Comparison of ENCODE assay signal across 7 mouse cellular contexts in genomic region chr7:130519096-130520048, GRCm38 (mm10). TPM values are rescaled to one million over a fixed set of nuclear protein-coding genes. Genes with fewer than 3 reads are reported as not detected.
DNase-seq lines count a peak whose midpoint lies in the region; ATAC-seq lines count a peak whose summit lies in the region.

No protein-coding gene starts in this region.

- peak overlapping the region; percentile 78 for H3K4me2 ChIP-seq in embryonic facial prominence, embryonic 11.5 days (ENCODE audit: low read depth, low read length)
- H3K4me2 ChIP-seq in midbrain, embryonic 13.5 days (replicated peaks): peak overlapping the region; percentile 74

- peak overlapping the region; percentile 93 for H3K9ac ChIP-seq in embryonic facial prominence, embryonic 11.5 days (replicated peaks; ENCODE audit: low read length)
- H3K9ac ChIP-seq in midbrain, embryonic 13.5 days (replicated peaks): peak overlapping the region; percentile 94

- no peaks in the 10 kb centered on the region for H3K27me3 ChIP-seq in embryonic facial prominence, embryonic 11.5 days (ENCODE audit: control insufficient read depth, insufficient read depth, low read length)
- no peaks in the 10 kb centered on the region for H3K27me3 ChIP-seq in limb, embryonic 10.5 days (ENCODE audit: low read depth, poor library complexity, severe bottlenecking)
- no peaks in the 10 kb centered on the region for H3K27me3 ChIP-seq in midbrain, embryonic 13.5 days

- H3K4me1 ChIP-seq in embryonic facial prominence, embryonic 11.5 days (ENCODE audit: control insufficient read depth, insufficient read depth, low read length): no peaks in the 10 kb centered on the region
- peaks cover 18% of the 10 kb centered on the region for H3K4me1 ChIP-seq in limb, embryonic 10.5 days
- H3K4me1 ChIP-seq in midbrain, embryonic 13.5 days (replicated peaks): peaks cover 24% of the 10 kb centered on the region

- under 1% methylated on average over 86 of the region's 90 CpGs for WGBS in embryonic facial prominence, embryonic 11.5 days
- under 1% methylated on average over 88 of the region's 90 CpGs for WGBS in limb, embryonic 10.5 days
- under 1% methylated on average over 82 of the region's 90 CpGs for WGBS in midbrain, embryonic 13.5 days

- peak; percentile 99 for DNase-seq in adrenal gland, postnatal 14 days
- DNase-seq in embryonic facial prominence, embryonic 11.5 days (ENCODE audit: low spot score): peak; percentile 99
- peak; percentile 96 for DNase-seq in kidney, adult 11 months
- DNase-seq in limb, embryonic 10.5 days (ENCODE audit: low spot score): peak; percentile 98
- DNase-seq in spleen, adult 12 weeks (ENCODE audit: low spot score): peak; percentile 89

- peak overlapping the region; percentile 95 for H3K27ac ChIP-seq in embryonic facial prominence, embryonic 11.5 days (replicated peaks; ENCODE audit: low read depth, low read length)
- H3K27ac ChIP-seq in limb, embryonic 10.5 days: peak overlapping the region; percentile 99
- H3K27ac ChIP-seq in midbrain, embryonic 13.5 days: peak overlapping the region; percentile 98

- peak overlapping the region; percentile 88 for H3K4me3 ChIP-seq in embryonic facial prominence, embryonic 11.5 days (ENCODE audit: low read depth, low read length)
- H3K4me3 ChIP-seq in limb, embryonic 10.5 days: peak overlapping the region; percentile 76
- H3K4me3 ChIP-seq in midbrain, embryonic 13.5 days (replicated peaks): peak overlapping the region; percentile 89

- no peaks in the 10 kb centered on the region for H3K9me3 ChIP-seq in embryonic facial prominence, embryonic 11.5 days (replicated peaks; ENCODE audit: control insufficient read depth, low read length)
- no peaks in the 10 kb centered on the region for H3K9me3 ChIP-seq in limb, embryonic 10.5 days (replicated peaks)
- H3K9me3 ChIP-seq in midbrain, embryonic 13.5 days: no peaks in the 10 kb centered on the region

- H3K36me3 ChIP-seq in embryonic facial prominence, embryonic 11.5 days (replicated peaks; ENCODE audit: control insufficient read depth, insufficient read depth, low read depth, low read length): no peaks in the 10 kb centered on the region; the same call in 1 of the 2 replicates
- peaks cover 8% of the 10 kb centered on the region for H3K36me3 ChIP-seq in limb, embryonic 10.5 days
- H3K36me3 ChIP-seq in midbrain, embryonic 13.5 days: peaks cover 6% of the 10 kb centered on the region; the same call in 1 of the 2 replicates

- ATAC-seq in embryonic facial prominence, embryonic 11.5 days (replicated peaks; ENCODE audit: insufficient number of reproducible peaks, low FRiP score, low TSS enrichment, low read depth): peak; percentile 98
- peak; percentile 88 for ATAC-seq in granulocyte monocyte progenitor cell, adult 5-6 weeks (replicated peaks; ENCODE audit: poor library complexity, severe bottlenecking)
- ATAC-seq in midbrain, embryonic 13.5 days: peak; percentile 97

RNA-seq across cellular contexts. Expression of gene Ate1, which starts 0.8 kb away (rescaled TPM):
- 35.5 and 38.9 TPM in 2 replicates for total RNA-seq in adrenal gland, postnatal 14 days (2021)
- polyA plus RNA-seq in embryonic facial prominence, embryonic 11.5 days (2014; fragmentation: Nextera tagmentation; extraction: Ambion mirVana): 43.1 and 46.1 TPM in 2 replicates
- 13.2 and 41.4 TPM in 2 replicates for total RNA-seq in granulocyte monocyte progenitor cell, adult 5-6 weeks (2014; fragmentation: Nextera tagmentation)
- total RNA-seq in granulocyte monocyte progenitor cell, adult 5-6 weeks (2017): 46.0 and 64.1 TPM in 2 replicates
- 37.9 and 42.6 TPM in 2 replicates for polyA plus RNA-seq in limb, embryonic 10.5 days (2016; fragmentation: Nextera tagmentation; extraction: Ambion mirVana)
- polyA plus RNA-seq in midbrain, embryonic 13.5 days (2015; fragmentation: Nextera tagmentation; extraction: Ambion mirVana): 101 and 110 TPM in 2 replicates

RNA-seq across cellular contexts. Expression of gene Nsmce4a, which starts 53.5 kb away (rescaled TPM):
- total RNA-seq in adrenal gland, postnatal 14 days (2021): 59.6 and 66.0 TPM in 2 replicates
- polyA plus RNA-seq in embryonic facial prominence, embryonic 11.5 days (2014; fragmentation: Nextera tagmentation; extraction: Ambion mirVana): 249 and 271 TPM in 2 replicates
- total RNA-seq in granulocyte monocyte progenitor cell, adult 5-6 weeks (2014; fragmentation: Nextera tagmentation): 121 and 125 TPM in 2 replicates
- total RNA-seq in granulocyte monocyte progenitor cell, adult 5-6 weeks (2017): 204 and 256 TPM in 2 replicates
- 199 TPM in 2 replicates for polyA plus RNA-seq in limb, embryonic 10.5 days (2016; fragmentation: Nextera tagmentation; extraction: Ambion mirVana)
- 114 and 115 TPM in 2 replicates for polyA plus RNA-seq in midbrain, embryonic 13.5 days (2015; fragmentation: Nextera tagmentation; extraction: Ambion mirVana)

RNA-seq across cellular contexts. Expression of gene Tacc2, which starts 57.9 kb away (rescaled TPM):
- 25.5 and 27.4 TPM in 2 replicates for total RNA-seq in adrenal gland, postnatal 14 days (2021)
- polyA plus RNA-seq in embryonic facial prominence, embryonic 11.5 days (2014; fragmentation: Nextera tagmentation; extraction: Ambion mirVana): 39.6 and 39.9 TPM in 2 replicates
- 10.9 and 22.5 TPM in 2 replicates for total RNA-seq in granulocyte monocyte progenitor cell, adult 5-6 weeks (2014; fragmentation: Nextera tagmentation)
- 3.7 and 6.2 TPM in 2 replicates for total RNA-seq in granulocyte monocyte progenitor cell, adult 5-6 weeks (2017)
- 37.5 and 39.2 TPM in 2 replicates for polyA plus RNA-seq in limb, embryonic 10.5 days (2016; fragmentation: Nextera tagmentation; extraction: Ambion mirVana)
- 62.4 and 70.8 TPM in 2 replicates for polyA plus RNA-seq in midbrain, embryonic 13.5 days (2015; fragmentation: Nextera tagmentation; extraction: Ambion mirVana)

Comparison
In these comparisons a context has a peak if more than half of its experiments do, and no peak if none do; other contexts are left out.
1. Peak in every context shown above with its lines: DNase-seq, ATAC-seq, H3K4me3 ChIP-seq and H3K27ac ChIP-seq.